Mouse (Mus musculus) lung, embryonic 15.5 days (tissue): ENCODE measurements at regions not wholly inside any gene's neighbourhood (a gene's known extent, or its start where the extent isn't known, plus 50 kb on each side); places are given as distances from the start of the nearest gene placed in this dataset.

ENCODE experiments used
- ATAC-seq: fragments of 200-750 bp; cut with Nextera tagmentation; 2 replicates; pipeline ENCODE4 v1.8.0; 2017; ENCODE audit warnings: moderate number of reproducible peaks, borderline replicate concordance; ENCODE audit not compliant: low FRiP score, low TSS enrichment; ENCODE audit errors: extremely low read depth
- H3K27ac ChIP-seq: fragments of 300-500 bp; sonication (generic); 2 replicates; pipeline ENCODE4 v1.5.1; 2015; ENCODE audit warnings: moderate library complexity, mild to moderate bottlenecking, inconsistent platforms
- H3K27me3 ChIP-seq: fragments of 300-500 bp; sonication (generic); 2 replicates; pipeline ENCODE4 v1.6.1; 2015; ENCODE audit warnings: inconsistent platforms
- H3K36me3 ChIP-seq: fragments of 300-500 bp; sonication (generic); 2 replicates; pipeline ENCODE4 v1.6.1; 2015; ENCODE audit warnings: inconsistent platforms
- H3K4me1 ChIP-seq: fragments of 300-500 bp; sonication (generic); 2 replicates; pipeline ENCODE4 v1.6.1; 2015; ENCODE audit warnings: inconsistent platforms
- H3K4me2 ChIP-seq: fragments of 300-500 bp; sonication (generic); 2 replicates; pipeline ENCODE4 v1.6.1; 2015; ENCODE audit warnings: inconsistent platforms, mild to moderate bottlenecking, moderate library complexity
- H3K4me3 ChIP-seq: fragments of 300-500 bp; sonication (generic); 2 replicates; pipeline ENCODE4 v1.5.1; 2015; ENCODE audit warnings: mild to moderate bottlenecking, inconsistent platforms
- H3K9ac ChIP-seq: fragments of 300-500 bp; sonication (generic); 2 replicates; pipeline ENCODE4 v1.6.1; 2015; ENCODE audit warnings: inconsistent platforms
- H3K9me3 ChIP-seq: fragments of 300-500 bp; sonication (generic); 2 replicates; pipeline ENCODE4 v1.6.1; 2016; ENCODE audit warnings: inconsistent platforms
- WGBS: fragments of 180-500 bp; shearing (Covaris S2); methylation state at CpG from one replicate; pipeline ENCODE4 v1.1.7; 2015; 5-methylcytosine and 5-hydroxymethylcytosine counted together

DNA sequence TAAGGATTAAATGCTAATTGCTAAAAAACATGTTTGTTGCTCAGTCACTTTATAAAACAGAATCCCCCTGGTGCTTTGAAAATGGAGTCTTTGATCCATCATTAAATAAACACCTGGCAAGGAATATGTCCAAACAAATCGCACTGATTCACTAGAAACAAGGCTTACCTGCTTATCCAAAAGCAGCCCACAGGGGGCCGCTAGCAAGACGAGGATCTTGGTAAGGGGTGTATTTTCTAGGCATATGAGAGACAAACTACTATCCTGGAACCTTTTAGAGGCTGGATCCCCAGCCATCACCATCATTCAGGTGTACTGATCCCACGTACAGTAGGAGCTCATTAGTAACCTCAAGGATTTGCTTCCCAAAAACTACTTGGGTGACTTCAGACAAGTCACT lies 201.2 kb downstream of the Gpam start:
- Histone ChIP-seq H3K9ac (no peak overlapping the region), H3K4me3 (no peak overlapping the region), H3K27ac (no peak overlapping the region), H3K9me3 (no peaks in the 10 kb centered on the region), H3K36me3 (no peaks in the 10 kb centered on the region), H3K4me2 (no peak overlapping the region), H3K27me3 (no peaks in the 10 kb centered on the region), H3K4me1 (no peaks in the 10 kb centered on the region)
- no peak for ATAC-seq
- 59% methylated on average over 4 of the region's 4 CpGs for WGBS

DNA sequence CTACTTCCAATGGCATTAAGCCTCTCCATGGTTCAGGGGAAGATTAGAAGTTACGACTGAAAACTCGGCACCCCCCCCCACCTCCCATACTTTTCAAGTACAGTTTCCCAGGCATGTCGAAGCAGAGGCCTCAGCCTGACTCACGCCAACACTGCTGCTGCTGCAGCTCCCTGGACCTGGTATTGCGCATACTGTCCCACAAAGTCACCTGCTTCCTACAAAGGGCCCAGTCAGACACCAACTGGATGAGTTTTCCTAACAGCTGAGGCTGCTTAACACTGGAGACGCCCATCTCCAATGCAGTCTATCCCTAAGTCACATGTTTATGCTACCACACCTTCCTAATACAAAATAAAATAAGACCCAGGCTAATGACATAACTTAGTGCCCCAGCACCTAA lies 207.4 kb downstream of the Gpam start:
- Histone ChIP-seq H3K27ac (no peak overlapping the region), H3K27me3 (no peaks in the 10 kb centered on the region), H3K9ac (no peak overlapping the region), H3K36me3 (no peaks in the 10 kb centered on the region), H3K4me2 (no peak overlapping the region), H3K9me3 (no peaks in the 10 kb centered on the region), H3K4me1 (no peaks in the 10 kb centered on the region), H3K4me3 (no peak overlapping the region)
- no peak for ATAC-seq
- WGBS = 76% methylated on average over 6 of the region's 6 CpGs

DNA sequence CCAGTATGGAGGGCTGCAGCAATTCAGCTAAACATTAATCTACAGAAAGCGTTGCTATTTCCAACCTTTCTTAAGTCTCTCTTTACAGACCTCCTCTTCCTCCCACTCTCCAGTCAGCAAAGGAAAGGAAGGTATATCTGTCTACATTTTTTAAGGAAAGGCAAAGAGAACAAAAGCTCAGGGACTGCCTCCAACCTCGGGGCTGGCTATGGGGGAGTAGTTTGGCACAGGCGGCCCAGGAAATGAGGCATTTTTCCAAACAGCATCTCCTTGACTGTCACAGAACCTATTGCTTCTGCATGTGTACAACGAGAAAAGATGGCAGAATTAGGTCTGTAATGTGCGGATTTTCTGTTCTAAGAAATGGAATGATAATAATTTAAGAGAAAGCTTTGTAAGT lies 233.4 kb downstream of the Gpam start:
- H3K4me3 ChIP-seq = no peak overlapping the region
- no peak overlapping the region for H3K9ac ChIP-seq
- H3K27ac ChIP-seq = no peak overlapping the region
- no peak for ATAC-seq
- no peaks in the 10 kb centered on the region for H3K27me3 ChIP-seq
- H3K9me3 ChIP-seq = no peaks in the 10 kb centered on the region
- no peak overlapping the region for H3K4me2 ChIP-seq
- 70% methylated on average over 5 of the region's 5 CpGs for WGBS
- no peaks in the 10 kb centered on the region for H3K36me3 ChIP-seq
- H3K4me1 ChIP-seq = no peaks in the 10 kb centered on the region

DNA sequence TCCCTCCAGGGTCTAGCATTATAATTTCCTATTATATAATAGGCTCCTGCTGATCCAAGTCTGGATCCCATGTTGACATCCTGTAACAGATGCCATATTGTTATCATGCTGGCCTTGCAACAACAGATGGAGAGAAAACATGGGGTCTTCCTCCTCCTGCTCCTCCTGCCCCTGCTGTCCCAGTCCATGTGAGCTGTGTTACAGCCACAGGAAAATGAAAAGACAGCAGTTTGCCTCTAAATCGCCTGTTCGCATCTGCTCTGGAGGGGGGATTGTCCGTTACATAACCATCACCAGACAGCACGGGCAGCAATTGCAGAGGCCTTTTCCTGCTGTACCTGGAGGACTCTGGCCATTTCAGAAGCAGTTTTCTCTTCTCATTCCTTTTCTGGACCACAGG lies 260.0 kb downstream of the Gpam start:
- H3K36me3 ChIP-seq = no peaks in the 10 kb centered on the region
- no peak overlapping the region for H3K4me3 ChIP-seq
- no peaks in the 10 kb centered on the region for H3K9me3 ChIP-seq
- WGBS = 88% methylated on average over 4 of the region's 4 CpGs
- no peak overlapping the region for H3K9ac ChIP-seq
- H3K4me1 ChIP-seq = no peaks in the 10 kb centered on the region
- H3K27ac ChIP-seq = no peak overlapping the region
- H3K4me2 ChIP-seq = no peak overlapping the region
- H3K27me3 ChIP-seq = no peaks in the 10 kb centered on the region
- no peak for ATAC-seq

DNA sequence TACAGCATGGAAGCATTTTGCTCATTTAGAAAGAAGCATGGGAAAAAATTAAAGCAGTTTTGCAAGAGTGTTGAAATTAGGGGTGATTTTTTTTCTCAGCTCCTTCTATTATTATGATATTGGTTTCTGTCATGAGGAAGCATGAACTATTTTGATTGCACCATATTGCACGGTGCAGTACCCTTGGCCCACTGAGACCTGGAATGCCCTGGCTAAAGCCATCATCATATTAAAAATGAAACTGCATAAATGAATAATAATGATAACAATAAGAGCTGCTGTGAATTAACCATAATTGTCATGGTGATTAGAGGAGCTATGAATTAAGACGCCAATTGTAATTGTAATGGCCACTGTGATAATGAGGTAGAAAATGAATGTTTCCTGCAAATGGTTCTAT lies 271.8 kb downstream of the Gpam start:
- 87% methylated on average over 2 of the region's 2 CpGs for WGBS
- H3K27ac ChIP-seq = no peak overlapping the region
- no peaks in the 10 kb centered on the region for H3K27me3 ChIP-seq
- H3K4me3 ChIP-seq = no peak overlapping the region
- H3K9ac ChIP-seq = no peak overlapping the region
- no peaks in the 10 kb centered on the region for H3K4me1 ChIP-seq
- no peak for ATAC-seq
- H3K9me3 ChIP-seq = no peaks in the 10 kb centered on the region
- H3K36me3 ChIP-seq = no peaks in the 10 kb centered on the region
- H3K4me2 ChIP-seq = no peak overlapping the region

DNA sequence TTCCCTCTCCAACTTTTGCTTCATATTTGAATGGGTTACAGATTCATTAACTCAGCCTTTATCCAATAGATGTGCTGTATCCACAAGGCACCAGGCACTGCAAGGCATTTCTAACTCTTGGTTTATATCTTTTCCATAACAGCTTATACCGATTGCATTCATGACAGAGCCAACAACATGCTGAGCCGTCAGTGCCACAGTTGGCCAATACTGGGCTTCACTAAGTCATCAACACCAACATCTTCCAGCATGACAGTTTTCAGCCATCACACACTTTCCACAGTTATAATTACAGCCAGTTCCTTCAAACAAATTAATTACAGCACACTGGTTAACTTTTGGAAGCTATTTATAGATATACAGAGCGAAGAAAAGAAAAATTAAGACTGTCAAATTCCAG lies 288.8 kb downstream of the Gpam start:
- no peaks in the 10 kb centered on the region for H3K27me3 ChIP-seq

DNA sequence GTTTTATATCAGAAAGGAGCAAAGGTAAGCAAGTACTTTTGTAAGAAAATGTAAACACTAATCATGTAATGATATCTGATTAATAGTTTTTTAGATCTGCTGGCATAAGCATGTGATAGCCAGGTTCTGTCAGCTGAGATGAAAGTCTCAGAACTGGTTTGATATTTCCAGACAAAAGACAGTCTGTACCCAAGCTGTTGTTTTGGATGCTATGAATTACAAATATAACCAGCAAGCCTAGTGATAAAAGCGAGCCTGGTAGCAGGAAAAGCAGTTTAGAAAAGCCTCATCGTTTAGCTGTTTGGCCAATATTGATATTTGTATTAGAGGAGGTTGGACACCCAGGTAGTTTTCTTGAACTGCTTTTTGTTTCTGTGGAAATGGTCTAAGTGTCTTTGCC lies 290.6 kb downstream of the Gpam start:
- WGBS = 88% methylated on average over 2 of the region's 2 CpGs
- H3K27ac ChIP-seq = no peak overlapping the region

More for the DNA sequence above, 288.8 kb downstream of the Gpam start:
- no peaks in the 10 kb centered on the region for H3K36me3 ChIP-seq
- H3K4me3 ChIP-seq = no peak overlapping the region
- no peaks in the 10 kb centered on the region for H3K9me3 ChIP-seq
- H3K27ac ChIP-seq = no peak overlapping the region
- no peak overlapping the region for H3K9ac ChIP-seq
- no peak overlapping the region for H3K4me2 ChIP-seq
- no peak for ATAC-seq
- WGBS = 55% methylated on average over 3 of the region's 3 CpGs
- H3K4me1 ChIP-seq = no peaks in the 10 kb centered on the region

DNA sequence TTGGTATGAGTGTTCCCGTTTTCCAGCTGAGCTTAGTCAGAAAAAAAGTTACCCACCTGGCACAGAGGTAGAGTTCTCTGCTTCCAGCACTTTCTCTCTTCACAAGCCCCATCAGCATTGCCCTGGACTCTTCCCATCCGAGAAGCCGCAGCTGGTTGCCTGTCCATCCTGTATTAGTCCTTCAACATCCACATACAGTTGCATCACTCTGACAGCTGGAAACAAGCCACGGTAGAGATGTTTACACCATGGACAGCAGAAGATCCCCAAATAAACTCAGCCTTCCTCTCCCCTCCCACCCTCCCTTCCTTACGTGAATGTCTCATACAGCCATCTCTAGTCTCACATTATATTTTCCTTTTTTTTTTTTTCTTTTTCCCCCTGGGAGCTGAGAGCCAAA lies 304.9 kb downstream of the Gpam start:
- Histone ChIP-seq H3K9me3 (no peaks in the 10 kb centered on the region), H3K27ac (no peak overlapping the region), H3K4me3 (no peak overlapping the region), H3K36me3 (no peaks in the 10 kb centered on the region), H3K9ac (no peak overlapping the region), H3K4me1 (no peaks in the 10 kb centered on the region), H3K27me3 (no peaks in the 10 kb centered on the region), H3K4me2 (no peak overlapping the region)
- 47% methylated on average over 5 of the region's 5 CpGs for WGBS
- ATAC-seq = no peak; the same call in 1 of the 2 replicates

More for the DNA sequence above, 290.6 kb downstream of the Gpam start:
- H3K27me3 ChIP-seq = no peaks in the 10 kb centered on the region
- no peaks in the 10 kb centered on the region for H3K4me1 ChIP-seq
- H3K9ac ChIP-seq = no peak overlapping the region
- no peak for ATAC-seq
- H3K9me3 ChIP-seq = no peaks in the 10 kb centered on the region
- no peak overlapping the region for H3K4me3 ChIP-seq
- H3K4me2 ChIP-seq = no peak overlapping the region
- no peaks in the 10 kb centered on the region for H3K36me3 ChIP-seq

DNA sequence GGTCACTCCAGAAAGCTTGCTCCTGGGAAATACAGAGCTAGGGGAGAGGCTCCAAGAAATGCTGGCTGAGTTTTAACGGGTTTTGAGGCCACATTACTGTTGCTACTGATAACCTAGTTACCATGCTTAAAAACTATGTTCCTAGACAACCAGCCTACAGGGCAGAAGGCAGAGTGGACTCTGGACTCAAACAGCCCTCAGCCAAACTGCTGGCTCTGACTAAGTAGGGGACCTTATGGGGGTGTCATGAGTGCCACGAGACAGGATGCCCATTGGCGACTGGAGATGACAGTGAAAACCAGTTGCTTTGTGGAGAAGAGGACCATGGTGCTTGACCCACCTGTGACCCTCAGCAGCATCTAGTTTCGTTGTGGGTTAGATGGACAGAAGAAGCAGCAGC lies 306.5 kb downstream of the Gpam start:
- H3K9ac ChIP-seq = no peak overlapping the region
- no peaks in the 10 kb centered on the region for H3K4me1 ChIP-seq
- WGBS = 69% methylated on average over 4 of the region's 4 CpGs
- no peaks in the 10 kb centered on the region for H3K9me3 ChIP-seq
- H3K27me3 ChIP-seq = no peaks in the 10 kb centered on the region
- H3K4me2 ChIP-seq = no peak overlapping the region
- H3K4me3 ChIP-seq = no peak overlapping the region
- H3K27ac ChIP-seq = no peak overlapping the region
- H3K36me3 ChIP-seq = no peaks in the 10 kb centered on the region
- no peak for ATAC-seq

DNA sequence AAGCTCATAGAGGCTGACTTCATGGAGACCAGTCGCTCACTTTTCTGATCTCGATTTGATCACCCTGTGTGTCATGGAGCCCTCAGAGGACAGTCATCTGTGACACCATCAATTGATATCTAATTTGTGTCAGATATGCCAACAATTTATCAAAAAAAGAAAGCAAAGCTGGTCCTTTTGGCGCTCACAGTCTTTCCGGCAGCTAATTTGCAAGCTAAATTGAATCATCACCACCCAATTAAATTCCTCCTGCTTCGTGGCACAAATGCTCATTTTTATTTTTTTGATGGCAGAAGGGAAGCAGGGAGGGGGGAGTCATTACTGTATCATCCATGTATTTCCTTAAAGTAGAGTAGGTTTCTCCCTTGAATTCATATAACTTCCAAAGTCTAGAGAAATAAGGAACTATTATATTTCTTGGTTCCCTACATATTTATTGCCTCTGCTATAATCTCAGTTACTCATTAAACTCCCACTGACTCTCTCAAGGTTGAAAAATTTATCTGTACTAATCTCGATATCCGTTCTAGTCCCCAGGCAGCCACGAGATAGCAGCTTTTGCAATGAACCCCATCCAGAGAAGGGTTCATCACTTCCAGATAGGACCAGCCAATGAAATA lies 325.8 kb downstream of the Gpam start:
- Histone ChIP-seq H3K27ac (no peak overlapping the region), H3K36me3 (no peaks in the 10 kb centered on the region), H3K4me1 (no peaks in the 10 kb centered on the region), H3K9ac (no peak overlapping the region), H3K4me3 (no peak overlapping the region), H3K4me2 (no peak overlapping the region), H3K9me3 (no peaks in the 10 kb centered on the region), H3K27me3 (no peaks in the 10 kb centered on the region)
- no peak for ATAC-seq
- 61% methylated on average over 8 of the region's 8 CpGs for WGBS

DNA sequence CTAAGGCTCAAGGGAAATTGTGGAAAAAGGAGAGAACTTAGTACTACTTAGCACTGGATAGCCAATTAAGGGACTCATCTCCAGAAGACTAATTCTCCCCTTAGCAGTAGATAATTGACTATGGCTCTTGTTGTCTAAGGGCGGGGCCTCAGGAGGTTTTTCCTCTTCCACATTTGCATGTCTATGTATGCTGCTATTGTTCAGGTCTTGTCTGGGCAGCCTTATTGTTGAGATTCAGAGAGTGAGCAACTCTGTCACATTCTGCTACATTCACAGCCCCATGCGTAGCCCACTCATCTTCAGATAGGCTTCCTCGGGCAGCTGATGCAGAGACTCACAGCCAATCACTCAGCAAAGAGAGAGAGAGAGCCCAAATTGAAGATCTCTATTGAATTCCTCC lies 339.9 kb downstream of the Gpam start:
- 87% methylated on average over 3 of the region's 3 CpGs for WGBS
- H3K27me3 ChIP-seq = no peaks in the 10 kb centered on the region

DNA sequence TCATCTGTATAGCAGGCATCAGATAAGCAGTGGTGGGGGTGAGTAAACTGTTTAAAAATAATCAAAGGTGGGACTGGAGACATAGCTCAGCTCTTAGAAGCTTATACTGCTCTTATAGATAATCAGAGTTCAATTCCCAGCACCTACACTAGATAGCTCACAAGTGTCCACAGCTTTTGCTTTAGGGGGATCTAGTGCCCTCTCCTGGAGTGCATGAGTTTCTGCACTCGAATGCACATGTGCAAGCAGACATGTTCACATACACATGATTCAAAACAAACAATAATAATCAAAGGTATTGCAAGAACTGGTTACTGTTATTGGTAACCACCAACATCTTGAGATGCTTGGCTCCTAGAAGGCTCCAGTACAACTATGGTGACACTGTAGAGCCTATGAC lies 343.3 kb downstream of the Gpam start:
- Histone ChIP-seq H3K27ac (no peak overlapping the region), H3K4me2 (no peak overlapping the region), H3K4me3 (no peak overlapping the region), H3K4me1 (no peaks in the 10 kb centered on the region), H3K9me3 (no peaks in the 10 kb centered on the region), H3K27me3 (no peaks in the 10 kb centered on the region), H3K36me3 (no peaks in the 10 kb centered on the region), H3K9ac (no peak overlapping the region)
- no peak for ATAC-seq
- 55% methylated on average over 1 of the region's 1 CpGs for WGBS

More for the DNA sequence above, 339.9 kb downstream of the Gpam start:
- Histone ChIP-seq H3K9ac (no peak overlapping the region), H3K4me2 (no peak overlapping the region), H3K4me1 (no peaks in the 10 kb centered on the region), H3K9me3 (no peaks in the 10 kb centered on the region), H3K27ac (no peak overlapping the region), H3K36me3 (no peaks in the 10 kb centered on the region), H3K4me3 (no peak overlapping the region)
- ATAC-seq = no peak

DNA sequence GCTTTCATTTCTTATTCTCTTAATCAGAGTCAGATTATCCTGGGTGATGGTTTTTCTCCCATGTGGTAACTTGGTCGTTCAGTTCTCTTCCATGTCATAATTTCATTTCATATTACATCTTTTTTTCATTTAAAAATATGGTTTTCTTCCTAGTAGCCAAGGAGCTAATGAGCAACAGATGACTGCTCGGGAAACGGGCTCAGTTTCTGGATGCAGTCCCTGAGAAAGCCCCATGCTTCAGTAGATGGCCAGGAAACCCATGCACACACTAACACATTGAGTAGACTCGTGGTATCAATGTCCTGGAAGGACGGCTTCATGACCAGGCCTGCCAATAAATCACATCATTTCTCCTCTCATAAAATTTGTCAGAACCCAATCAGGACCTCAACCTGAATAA lies 369.3 kb downstream of the Gpam start:
- H3K4me3 ChIP-seq = no peak overlapping the region
- no peaks in the 10 kb centered on the region for H3K9me3 ChIP-seq
- no peak overlapping the region for H3K27ac ChIP-seq
- H3K4me2 ChIP-seq = no peak overlapping the region
- 77% methylated on average over 5 of the region's 5 CpGs for WGBS
- H3K27me3 ChIP-seq = no peaks in the 10 kb centered on the region
- ATAC-seq = no peak
- H3K4me1 ChIP-seq = peaks cover 4% of the 10 kb centered on the region; the same call in 1 of the 2 replicates
- H3K9ac ChIP-seq = no peak overlapping the region
- no peaks in the 10 kb centered on the region for H3K36me3 ChIP-seq
